Mouse (Mus musculus): ENCODE results near the gene Mid1.
"Not testable (repeated sequence)": the region's sequence is repeated elsewhere in the genome, so short reads cannot be mapped to it uniquely, and the experiment has no call there.

GRCm38 (mm10) chrX:170008179-170008467, 323.1 kb downstream of the Mid1 start:
- not testable (repeated sequence) for TF ChIP-seq CTCF (IDR thresholded peaks at IDR 0.05; ENCODE audit: low read depth, low read length); TAL1 (conservative IDR thresholded peaks at IDR 0.05; ENCODE audit: low read depth, low read length); GATA1 (IDR thresholded peaks at IDR 0.05; ENCODE audit: borderline replicate concordance, low read length)
